Mouse (Mus musculus) lung, embryonic 14.5 days (tissue): ENCODE measurements around the gene Rundc3a. TPM values are rescaled to one million over a fixed set of nuclear protein-coding genes. Genes with fewer than 3 reads are reported as not detected.

Experiments
- ATAC-seq: fragments of 200-750 bp; cut with Nextera tagmentation; 2 replicates; pipeline ENCODE4 v1.8.0; 2017; ENCODE audit warnings: mild to moderate bottlenecking, moderate TSS enrichment, moderate library complexity; ENCODE audit not compliant: insufficient read depth
- DNase-seq: peaks from one replicate; pipeline ENCODE4 v3.0.0-alpha.2; 2015
- H3K27ac ChIP-seq: fragments of 300-500 bp; sonication (generic); 2 replicates; pipeline ENCODE4 v1.5.1; 2014; ENCODE audit warnings: low read depth, mild to moderate bottlenecking, moderate library complexity
- H3K27me3 ChIP-seq: fragments of 300-500 bp; sonication (generic); 2 replicates; pipeline ENCODE4 v1.6.1; 2014; ENCODE audit warnings: low read length, control low read depth; ENCODE audit not compliant: insufficient read depth
- H3K36me3 ChIP-seq: fragments of 300-500 bp; sonication (generic); 2 replicates; pipeline ENCODE4 v1.6.1; 2014; ENCODE audit warnings: control low read depth; ENCODE audit not compliant: insufficient read depth
- H3K4me1 ChIP-seq: fragments of 300-500 bp; sonication (generic); 2 replicates; pipeline ENCODE4 v1.6.1; 2014; ENCODE audit warnings: antibody characterized with exemption, control low read depth; ENCODE audit not compliant: insufficient read depth
- H3K4me2 ChIP-seq: fragments of 300-500 bp; sonication (generic); 2 replicates; pipeline ENCODE4 v1.6.1; 2014; ENCODE audit warnings: mild to moderate bottlenecking
- H3K4me3 ChIP-seq: fragments of 300-500 bp; sonication (generic); 2 replicates; pipeline ENCODE4 v1.5.1; 2014; ENCODE audit warnings: low read depth, low read length
- H3K9ac ChIP-seq: fragments of 300-500 bp; sonication (generic); 2 replicates; pipeline ENCODE4 v1.6.1; 2014
- H3K9me3 ChIP-seq: fragments of 300-500 bp; sonication (generic); 2 replicates; pipeline ENCODE4 v1.6.1; 2016; ENCODE audit warnings: low read depth, low read length, control low read depth
- CTCF ChIP-seq: IDR thresholded peaks from 2 replicates; pipeline ENCODE4 v1.5.1; 2016; ENCODE audit warnings: antibody characterized with exemption, low read depth
- WGBS: fragments of 180-500 bp; shearing (Covaris S2); extraction: QIAGEN DNeasy Blood & Tissue Kit; methylation state at CpG from one replicate; pipeline ENCODE4 v1.1.7; 2014; 5-methylcytosine and 5-hydroxymethylcytosine counted together
- polyA plus RNA-seq: library from polyadenylated mRNA; unstranded; fragments of >200 nt; fragmentation: Nextera tagmentation; extraction: Ambion mirVana; gene quantifications from 2 replicates; pipeline ENCODE4 v1.2.1, GENCODE M21; 2014

The Rundc3a gene
- polyA plus RNA-seq, 1 experiment from 2014 or later: 1.1 TPM

DNA sequence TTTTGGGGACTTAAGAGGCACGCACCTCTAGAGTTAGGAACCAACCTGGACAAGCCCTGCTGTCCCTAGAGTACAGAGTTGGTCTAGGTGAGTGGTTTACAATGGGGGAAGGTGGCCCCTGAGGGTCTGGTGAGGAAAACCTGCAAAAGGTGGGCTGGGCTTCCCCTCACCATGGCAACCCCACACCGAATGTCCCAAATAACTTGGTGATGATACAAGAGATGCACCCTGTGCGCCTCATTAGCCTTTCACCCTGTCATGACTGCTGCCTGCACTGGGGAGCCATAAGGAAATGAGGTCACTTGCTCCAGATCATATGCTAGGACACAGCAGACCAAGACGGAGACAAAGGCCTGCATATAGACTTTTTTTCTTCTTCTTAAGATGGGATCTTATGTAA is 42.8 kb upstream of the Rundc3a start:
- Histone ChIP-seq H3K36me3 (no peaks in the 10 kb centered on the region), H3K9ac (no peak overlapping the region), H3K4me1 (no peaks in the 10 kb centered on the region), H3K4me2 (no peak overlapping the region), H3K9me3 (no peaks in the 10 kb centered on the region), H3K27ac (no peak overlapping the region), H3K27me3 (no peaks in the 10 kb centered on the region), H3K4me3 (no peak overlapping the region)
- no peak for DNase-seq
- WGBS: 77% methylated on average over 4 of the region's 4 CpGs
- ATAC-seq: no peak
- no peak for TF ChIP-seq CTCF

DNA sequence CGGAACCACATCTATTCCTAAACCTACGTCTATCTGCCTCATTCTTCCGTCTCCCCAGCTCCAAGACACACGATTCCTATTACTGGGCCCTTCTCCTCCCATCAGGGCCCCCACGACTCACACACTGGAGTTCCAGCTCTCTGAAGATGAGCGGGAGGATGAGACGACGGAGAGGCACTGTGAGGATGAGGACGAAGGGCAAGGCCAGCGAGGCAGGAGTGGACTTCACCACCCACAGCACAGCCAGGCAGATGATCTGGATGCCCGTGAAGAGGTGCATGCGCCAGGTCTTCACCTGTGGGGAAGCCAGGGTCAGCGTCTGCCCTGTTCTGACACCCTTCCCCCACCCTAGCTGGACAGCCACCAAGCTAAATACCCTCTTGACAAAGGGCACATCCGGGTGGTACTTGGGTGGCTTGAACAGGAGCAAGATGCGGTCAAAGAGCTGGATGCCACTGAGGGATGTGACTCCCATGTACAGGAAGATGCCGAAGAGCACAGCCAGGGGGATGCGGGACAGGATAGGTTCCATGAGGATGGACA is 42.2 kb upstream of the Rundc3a start:
- ATAC-seq (no peak), DNase-seq (no peak)
- Histone ChIP-seq H3K9ac (no peak overlapping the region), H3K4me3 (no peak overlapping the region), H3K4me2 (no peak overlapping the region), H3K27ac (no peak overlapping the region), H3K4me1 (no peaks in the 10 kb centered on the region), H3K36me3 (no peaks in the 10 kb centered on the region), H3K27me3 (no peaks in the 10 kb centered on the region), H3K9me3 (no peaks in the 10 kb centered on the region)
- WGBS: 83% methylated on average over 17 of the region's 17 CpGs
- TF ChIP-seq CTCF: no peak

DNA sequence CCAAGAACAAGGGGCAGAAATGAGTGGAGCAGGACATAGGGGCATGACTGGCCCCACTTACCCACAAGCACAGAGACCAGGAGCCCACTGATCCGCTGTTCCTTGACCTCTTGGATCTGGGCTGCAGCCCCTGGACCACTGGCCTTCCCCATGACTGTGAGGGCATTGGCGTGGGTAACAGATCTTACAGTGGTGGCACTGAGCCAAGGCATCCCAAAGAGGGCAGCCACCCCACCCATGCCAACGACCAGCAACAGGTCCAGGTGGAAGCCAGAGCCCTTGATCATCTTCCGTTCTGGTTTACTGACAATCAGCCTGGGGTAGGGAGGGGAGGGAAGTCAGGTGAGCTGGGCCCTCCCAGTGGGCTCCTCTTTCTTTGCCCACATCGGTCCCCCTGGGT is 40.8 kb upstream of the Rundc3a start:
- Histone ChIP-seq H3K27me3 (no peaks in the 10 kb centered on the region), H3K4me3 (no peak overlapping the region), H3K4me1 (no peaks in the 10 kb centered on the region), H3K4me2 (no peak overlapping the region), H3K9ac (no peak overlapping the region), H3K27ac (no peak overlapping the region), H3K9me3 (no peaks in the 10 kb centered on the region), H3K36me3 (no peaks in the 10 kb centered on the region)
- DNase-seq (no peak), ATAC-seq (no peak)
- no peak for TF ChIP-seq CTCF
- 47% methylated on average over 5 of the region's 5 CpGs for WGBS

DNA sequence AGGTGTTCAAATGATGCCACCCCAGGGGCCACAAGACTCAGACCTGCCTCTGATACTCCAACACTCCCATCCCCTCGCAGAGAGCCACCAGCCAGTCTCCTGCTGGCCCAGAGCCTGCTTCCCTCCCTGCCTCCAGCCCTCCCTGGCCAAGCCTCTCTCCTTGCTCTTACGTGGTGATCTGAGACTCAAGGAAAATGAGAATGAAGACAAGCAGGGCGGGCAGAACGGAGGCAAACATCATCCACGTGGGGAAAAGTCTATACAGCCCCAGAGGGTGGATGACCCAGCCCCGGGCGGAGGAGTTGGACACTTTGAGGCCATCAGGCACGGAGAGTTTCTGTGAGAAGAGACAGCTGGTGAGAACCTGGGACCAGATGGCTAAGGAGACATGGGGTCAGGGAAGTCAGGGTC is 40.2 kb upstream of the Rundc3a start:
- Histone ChIP-seq H3K36me3 (no peaks in the 10 kb centered on the region), H3K9ac (no peak overlapping the region; the same call in 1 of the 2 replicates), H3K9me3 (no peaks in the 10 kb centered on the region), H3K27me3 (no peaks in the 10 kb centered on the region), H3K27ac (no peak overlapping the region), H3K4me1 (no peaks in the 10 kb centered on the region), H3K4me2 (no peak overlapping the region), H3K4me3 (no peak overlapping the region)
- no peak for TF ChIP-seq CTCF
- no peak for ATAC-seq
- 23% methylated on average over 8 of the region's 8 CpGs for WGBS
- no peak for DNase-seq

DNA sequence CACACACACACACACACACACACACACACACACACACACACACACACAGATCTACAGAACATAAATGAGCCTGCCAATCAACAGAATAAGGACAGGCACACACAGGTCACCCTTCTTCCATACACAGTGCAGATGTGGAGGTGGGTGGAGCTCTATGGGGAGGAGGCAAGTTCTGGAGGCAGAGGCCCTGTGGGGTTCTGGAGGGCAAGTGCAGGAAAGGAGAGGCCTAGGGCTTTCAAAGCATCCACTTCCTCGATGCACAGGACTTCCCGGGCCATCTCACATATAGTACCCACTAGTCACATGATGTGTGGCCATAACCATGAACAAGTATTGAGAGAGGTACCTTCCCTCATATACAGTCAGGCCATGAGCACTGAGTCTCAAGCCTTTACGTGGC is 37.7 kb upstream of the Rundc3a start:
- Histone ChIP-seq H3K36me3 (no peaks in the 10 kb centered on the region), H3K4me3 (no peak overlapping the region), H3K4me1 (no peaks in the 10 kb centered on the region), H3K9ac (no peak overlapping the region), H3K27ac (no peak overlapping the region), H3K4me2 (no peak overlapping the region), H3K27me3 (no peaks in the 10 kb centered on the region), H3K9me3 (no peaks in the 10 kb centered on the region)
- TF ChIP-seq CTCF: no peak
- WGBS: 77% methylated on average over 3 of the region's 3 CpGs
- no peak for DNase-seq
- ATAC-seq: no peak

DNA sequence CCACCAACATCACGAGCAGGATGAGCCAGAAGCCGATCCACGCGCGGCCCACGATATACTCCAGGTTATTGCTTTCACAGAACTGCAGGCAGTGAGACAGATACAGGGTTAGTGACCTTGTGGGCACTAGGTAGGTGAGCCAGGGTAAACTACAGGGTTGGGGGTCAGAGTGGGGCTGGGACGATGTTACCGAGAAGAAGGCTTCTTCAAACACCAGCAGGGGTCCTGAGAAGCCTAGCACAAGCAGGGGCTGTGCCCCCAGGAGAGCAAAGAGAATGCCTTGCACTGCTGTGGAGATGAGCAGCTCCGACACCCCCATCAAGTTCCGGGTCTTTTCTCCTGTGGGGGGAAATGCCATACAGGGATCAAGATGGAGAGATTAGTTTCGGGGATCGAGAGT is 37.0 kb upstream of the Rundc3a start:
- 69% methylated on average over 12 of the region's 12 CpGs for WGBS
- Histone ChIP-seq H3K36me3 (no peaks in the 10 kb centered on the region), H3K27me3 (no peaks in the 10 kb centered on the region), H3K4me3 (no peak overlapping the region), H3K9ac (no peak overlapping the region), H3K9me3 (no peaks in the 10 kb centered on the region), H3K4me2 (no peak overlapping the region), H3K27ac (no peak overlapping the region), H3K4me1 (no peaks in the 10 kb centered on the region)
- no peak for DNase-seq
- ATAC-seq: no peak
- no peak for TF ChIP-seq CTCF

DNA sequence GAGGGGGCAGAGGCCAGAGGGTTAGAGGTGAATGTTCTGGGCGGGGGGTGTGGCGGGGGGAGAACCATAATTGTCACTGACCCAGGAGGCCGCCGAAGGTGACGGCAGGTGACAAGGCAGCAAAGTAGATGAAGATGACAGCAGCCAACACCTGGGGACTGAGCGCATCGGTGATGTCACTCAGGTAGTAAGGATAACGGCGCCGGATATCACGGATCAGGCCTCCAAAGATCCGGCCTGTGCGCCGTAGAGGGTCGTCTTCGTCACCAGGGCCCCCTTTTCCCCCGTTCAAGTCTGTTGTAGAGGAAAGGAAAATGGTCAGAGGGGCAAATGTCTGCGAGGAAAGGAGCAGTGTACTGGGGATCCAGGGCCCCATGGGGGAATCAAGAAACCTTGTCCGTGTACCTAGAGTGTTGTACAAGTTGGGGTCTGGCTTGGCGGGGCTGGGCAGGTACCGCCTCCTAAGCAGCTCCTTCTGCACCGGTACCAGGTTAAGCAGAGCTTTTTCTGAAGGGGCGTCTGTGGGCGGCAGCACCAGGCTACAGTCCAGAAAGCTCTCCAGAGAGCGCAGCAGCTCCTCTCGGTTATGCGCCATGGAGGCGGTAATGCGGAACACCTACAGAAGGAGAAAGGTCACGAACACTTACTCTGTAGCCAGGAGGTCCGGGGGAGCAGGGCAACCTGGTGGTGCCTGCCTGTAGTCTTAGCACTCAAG is 36.4 kb upstream of the Rundc3a start:
- no peak for TF ChIP-seq CTCF
- no peak for DNase-seq

DNA sequence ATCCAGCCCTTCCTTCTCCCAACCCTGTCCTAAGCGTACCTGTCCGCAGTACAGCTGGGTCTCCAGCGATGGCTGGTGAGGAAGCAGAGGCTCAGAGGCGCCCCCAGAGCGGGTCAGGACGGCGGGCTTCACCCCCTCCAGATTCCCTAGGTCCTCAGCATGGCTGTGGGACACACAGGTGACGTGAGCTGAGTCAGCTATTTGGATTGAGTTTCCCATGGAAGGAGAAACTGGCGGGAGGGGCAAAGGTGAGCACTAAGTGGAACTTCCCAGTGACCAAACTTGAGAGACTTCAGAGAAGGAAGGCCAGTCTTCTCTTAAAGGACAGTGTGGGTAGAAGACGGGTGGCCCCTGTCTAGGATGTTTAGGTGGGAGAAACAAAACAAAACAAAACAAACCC is 34.8 kb upstream of the Rundc3a start:
- ATAC-seq (no peak), DNase-seq (no peak)
- H3K4me1 ChIP-seq: no peaks in the 10 kb centered on the region
- no peak overlapping the region for H3K4me3 ChIP-seq
- no peak for TF ChIP-seq CTCF
- H3K36me3 ChIP-seq: no peaks in the 10 kb centered on the region
- no peaks in the 10 kb centered on the region for H3K27me3 ChIP-seq
- WGBS: 63% methylated on average over 10 of the region's 10 CpGs
- H3K27ac ChIP-seq: no peak overlapping the region
- H3K9me3 ChIP-seq: no peaks in the 10 kb centered on the region
- H3K9ac ChIP-seq: no peak overlapping the region
- no peak overlapping the region for H3K4me2 ChIP-seq

More for the DNA sequence above, 36.4 kb upstream of the Rundc3a start:
- Histone ChIP-seq H3K9ac (no peak overlapping the region), H3K4me2 (no peak overlapping the region), H3K27ac (no peak overlapping the region), H3K36me3 (no peaks in the 10 kb centered on the region), H3K27me3 (no peaks in the 10 kb centered on the region), H3K4me3 (no peak overlapping the region), H3K9me3 (no peaks in the 10 kb centered on the region), H3K4me1 (no peaks in the 10 kb centered on the region)
- no peak for ATAC-seq
- WGBS: 54% methylated on average over 31 of the region's 31 CpGs
